Mouse (Mus musculus) stomach, postnatal 0 days (tissue): ENCODE measurements around the gene Mast4.

ENCODE experiments used
- CTCF ChIP-seq: IDR thresholded peaks from 2 replicates; pipeline ENCODE4 v1.5.1; 2016; ENCODE audit warnings: antibody characterized with exemption, low read depth, mild to moderate bottlenecking, moderate library complexity
- EP300 ChIP-seq: optimal IDR thresholded peaks from 2 replicates; pipeline ENCODE3; 2016; ENCODE audit warnings: antibody characterized with exemption

DNA sequence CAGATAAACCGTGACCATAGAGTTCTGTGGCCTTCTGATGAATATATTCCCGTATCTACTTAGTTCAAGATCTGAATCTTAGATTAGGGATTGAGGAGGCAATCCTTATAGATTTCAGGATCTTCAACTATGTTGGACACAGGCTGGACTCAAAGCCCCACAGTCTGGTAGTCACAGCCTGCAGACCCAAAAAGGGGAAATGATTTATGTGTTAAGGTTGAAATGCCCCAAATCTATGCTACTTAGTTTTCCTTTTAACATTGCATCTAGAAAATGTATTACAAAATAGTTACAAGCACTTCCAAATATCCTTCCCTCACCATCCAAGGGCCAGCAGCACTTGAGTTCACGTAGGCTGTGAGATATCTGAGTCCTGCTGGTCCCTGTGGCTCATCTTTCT lies 633.6 kb downstream of the Mast4 start:
- TF ChIP-seq EP300 (no peak), CTCF (no peak)
